8 mouse cellular contexts compared by ENCODE assay signal in the genomic region with DNA sequence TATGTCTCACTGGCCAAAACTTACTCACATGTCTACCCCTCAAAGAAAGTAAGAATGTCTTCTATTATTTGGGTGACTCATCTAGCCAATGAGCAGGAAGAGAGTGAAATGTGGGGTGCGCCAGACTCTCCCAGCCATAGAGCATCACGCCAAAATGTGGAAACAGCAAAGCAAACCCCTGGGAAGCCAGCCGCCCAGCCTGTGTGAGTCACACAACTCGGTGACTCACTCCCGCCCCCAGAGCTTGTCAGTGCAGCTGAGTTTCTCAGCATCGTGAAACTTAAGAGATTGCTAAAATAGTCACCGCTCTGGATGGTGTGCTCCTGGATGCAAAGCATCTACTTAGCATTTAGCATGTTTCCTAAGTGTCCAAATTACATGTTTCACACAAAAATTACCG. TPM values are rescaled to one million over a fixed set of nuclear protein-coding genes. Genes with fewer than 3 reads are reported as not detected.
DNase-seq lines count a peak whose midpoint lies in the region; ATAC-seq lines count a peak whose summit lies in the region.

No protein-coding gene starts in this region.

- peak; percentile 49 for DNase-seq in CD4-positive, CD25-positive, alpha-beta regulatory T cell, adult 2 months (ENCODE audit: low read depth, low spot score)
- DNase-seq in adipocyte (ENCODE audit: low spot score): peak; percentile 84
- peak; percentile 53 to 75 for DNase-seq in frontal cortex, postnatal 10 days (ENCODE audit: low spot score in 2 of 2)
- DNase-seq in left cerebral cortex, postnatal 14 days (ENCODE audit: low spot score in 2 of 2): peak; percentile 82 to 94
- no peak for DNase-seq in midbrain, embryonic 14.5 days
- peak; percentile 61 for DNase-seq in urinary bladder, postnatal 25 days (ENCODE audit: low spot score)
- DNase-seq in spleen, adult 12 weeks (ENCODE audit: low spot score): no peak

- no peak overlapping the region for H3K27ac ChIP-seq in hindbrain, embryonic 12.5 days
- H3K27ac ChIP-seq in midbrain, embryonic 14.5 days (replicated peaks; ENCODE audit: low read depth, low read length): no peak overlapping the region

- H3K27me3 ChIP-seq in hindbrain, embryonic 12.5 days: no peaks in the 10 kb centered on the region
- H3K27me3 ChIP-seq in midbrain, embryonic 14.5 days (ENCODE audit: control insufficient read depth, insufficient read depth, low read length): no peaks in the 10 kb centered on the region

- H3K4me2 ChIP-seq in hindbrain, embryonic 12.5 days (replicated peaks): peak overlapping the region; percentile 28; the same call in 1 of the 2 replicates
- peak overlapping the region; percentile 23 for H3K4me2 ChIP-seq in midbrain, embryonic 14.5 days (ENCODE audit: low read length)

- H3K9ac ChIP-seq in hindbrain, embryonic 12.5 days: no peak overlapping the region
- H3K9ac ChIP-seq in midbrain, embryonic 14.5 days (replicated peaks; ENCODE audit: low read length): no peak overlapping the region

- peaks cover 2% of the 10 kb centered on the region; the same call in 1 of the 2 replicates for H3K4me1 ChIP-seq in hindbrain, embryonic 12.5 days
- no peaks in the 10 kb centered on the region for H3K4me1 ChIP-seq in midbrain, embryonic 14.5 days (ENCODE audit: control insufficient read depth, insufficient read depth, low read length)

- no peaks in the 10 kb centered on the region for H3K9me3 ChIP-seq in hindbrain, embryonic 12.5 days (replicated peaks)
- no peaks in the 10 kb centered on the region for H3K9me3 ChIP-seq in midbrain, embryonic 14.5 days (ENCODE audit: control insufficient read depth, low read length)

- intact Hi-C loops in left cerebral cortex, postnatal 14 days (cut with DNase I): no loop called here

- WGBS in hindbrain, embryonic 12.5 days: 58% methylated on average over 8 of the region's 8 CpGs
- WGBS in midbrain, embryonic 14.5 days: 58% methylated on average over 8 of the region's 8 CpGs

- no peak overlapping the region for H3K4me3 ChIP-seq in hindbrain, embryonic 12.5 days
- H3K4me3 ChIP-seq in midbrain, embryonic 14.5 days (replicated peaks; ENCODE audit: low read depth, low read length): no peak overlapping the region

- no peak for ATAC-seq in hindbrain, embryonic 12.5 days (ENCODE audit: low FRiP score)
- no peak for ATAC-seq in midbrain, embryonic 14.5 days (ENCODE audit: low FRiP score, low TSS enrichment)

- H3K36me3 ChIP-seq in hindbrain, embryonic 12.5 days: no peaks in the 10 kb centered on the region
- H3K36me3 ChIP-seq in midbrain, embryonic 14.5 days (ENCODE audit: control insufficient read depth, insufficient read depth, low read length): no peaks in the 10 kb centered on the region

RNA-seq across cellular contexts. Expression of a gene that starts 28.9 kb away (rescaled TPM):
- 18.5 and 19.3 TPM in 2 replicates for polyA plus RNA-seq in hindbrain, embryonic 12.5 days (2016; fragmentation: Nextera tagmentation; extraction: Ambion mirVana)
- 10 to 100 TPM; 51.0 to 52.6 TPM for total RNA-seq in left cerebral cortex, postnatal 14 days (2021)
- 27.9 and 31.7 TPM in 2 replicates for polyA plus RNA-seq in midbrain, embryonic 14.5 days (2014; fragmentation: Nextera tagmentation; extraction: Ambion mirVana)

Comparison
In these comparisons a context has a peak if more than half of its experiments do, and no peak if none do; other contexts are left out.
1. DNase-seq: peak in CD4-positive, CD25-positive, alpha-beta regulatory T cell, adult 2 months (single experiment), adipocyte (single experiment), frontal cortex, postnatal 10 days (2 of 2), left cerebral cortex, postnatal 14 days (2 of 2) and urinary bladder, postnatal 25 days (single experiment); none in midbrain, embryonic 14.5 days (single experiment) and spleen, adult 12 weeks (single experiment).